Mouse (Mus musculus) C2C12 (cell line): ENCODE measurements around the gene Gtf2ird1.

ENCODE experiments used
- CTCF ChIP-seq: IDR thresholded peaks from one replicate; pipeline ENCODE4 v1.5.1; 2011; ENCODE audit not compliant: control insufficient read depth, insufficient read depth, insufficient read length
- USF1 ChIP-seq: IDR thresholded peaks from one replicate; pipeline ENCODE4 v1.6.1; 2011; ENCODE audit warnings: low read depth, mild to moderate bottlenecking, control low read depth, moderate library complexity

GRCm38 (mm10) chr5:134456503-134456962 lies at the start of gene Gtf2ird1:
- TF ChIP-seq CTCF: no peak
- no peak for TF ChIP-seq USF1
